Mouse (Mus musculus) gastrocnemius, postnatal 36 days (tissue): ENCODE results near the gene Tmtc4. TPM values are rescaled to one million over a fixed set of nuclear protein-coding genes. Genes with fewer than 3 reads are reported as not detected.

Experiments
- DNase-seq, 2 experiments: peaks; one replicate each; pipeline ENCODE4 v3.0.0; 2022
- intact Hi-C: fragments of 180-260 bp; cut with DNase I; formaldehyde crosslinking; loops from one replicate; pipeline ENCODE4 v1.15.1; 2025
- total RNA-seq, 2 experiments: library from RNA; stranded (reverse); gene quantifications; 2 replicates each; pipeline ENCODE4 v1.2.3; 2021

Gene Tmtc4
- total RNA-seq, 2 experiments from 2014 or later: 3.0 to 4.0 TPM

DNA sequence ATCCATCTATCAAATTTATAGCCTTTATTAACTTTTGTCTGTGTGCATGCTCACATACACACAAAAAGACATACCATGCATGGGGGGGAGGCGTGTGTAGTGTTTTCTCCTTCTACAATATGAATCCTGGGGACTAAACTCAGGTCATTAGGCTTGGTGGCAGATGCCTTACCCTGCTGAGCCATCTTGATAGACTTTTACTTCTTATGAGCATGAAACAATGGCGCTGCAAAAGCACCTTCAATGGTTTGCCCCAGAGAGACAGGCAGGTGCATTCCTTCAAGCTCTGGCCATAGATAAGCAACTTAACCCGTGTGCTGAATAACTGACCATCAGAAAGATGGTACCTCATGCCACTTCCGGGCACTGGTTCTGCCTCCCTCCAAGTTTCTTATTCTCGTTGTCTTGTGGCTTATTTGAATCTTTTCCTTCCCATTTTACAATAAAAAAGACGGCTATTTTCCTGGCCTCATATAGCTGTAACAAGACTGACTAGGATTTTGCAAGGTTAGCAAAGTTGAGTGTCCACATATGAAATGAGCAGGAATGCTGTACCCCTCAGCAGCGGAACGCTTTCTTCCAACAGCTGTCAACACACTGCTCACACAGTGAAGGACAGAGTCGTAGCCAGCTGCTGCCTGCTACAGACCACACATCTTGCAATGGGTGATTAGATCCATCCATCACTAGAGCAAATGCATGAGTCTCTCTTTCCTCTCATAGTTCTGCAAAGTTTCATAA is 6.6 kb downstream of the Tmtc4 start:
- no peak for DNase-seq
- intact Hi-C loops: no loop called here

DNA sequence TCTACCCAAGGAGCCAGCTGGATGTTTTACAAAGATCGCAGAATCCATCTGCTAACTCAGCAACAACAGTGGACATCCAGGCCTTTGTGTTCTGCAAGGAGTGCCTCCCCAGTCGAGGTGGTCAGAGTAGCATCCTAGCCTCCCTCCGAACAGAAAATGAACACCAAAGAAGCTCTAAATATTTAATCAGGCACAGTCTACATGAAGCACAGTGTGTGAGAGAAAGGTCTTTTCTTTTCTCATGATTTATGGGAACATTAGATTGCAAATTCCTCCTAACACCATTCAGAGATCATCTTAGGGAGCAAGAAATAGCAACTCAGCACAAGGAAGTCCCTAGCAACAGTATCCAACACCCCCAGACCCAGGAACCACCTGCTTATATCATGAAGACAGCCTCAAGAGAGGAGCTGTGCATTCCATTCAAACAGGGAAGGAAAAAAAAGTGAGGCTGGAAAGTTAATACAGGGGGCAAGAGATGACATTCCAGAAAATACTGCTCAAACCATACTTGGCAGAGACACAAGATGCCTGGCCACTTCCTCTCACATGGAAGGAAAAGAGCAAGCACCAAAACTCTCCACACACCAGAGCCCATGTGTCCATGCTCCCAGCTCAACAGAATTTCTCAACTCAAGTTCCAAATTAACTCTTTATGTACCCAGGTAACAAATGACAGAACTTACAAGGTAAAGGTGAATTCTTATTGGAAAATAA is 8.8 kb downstream of the Tmtc4 start:
- intact Hi-C loops: no loop called here
- DNase-seq: no peak

DNA sequence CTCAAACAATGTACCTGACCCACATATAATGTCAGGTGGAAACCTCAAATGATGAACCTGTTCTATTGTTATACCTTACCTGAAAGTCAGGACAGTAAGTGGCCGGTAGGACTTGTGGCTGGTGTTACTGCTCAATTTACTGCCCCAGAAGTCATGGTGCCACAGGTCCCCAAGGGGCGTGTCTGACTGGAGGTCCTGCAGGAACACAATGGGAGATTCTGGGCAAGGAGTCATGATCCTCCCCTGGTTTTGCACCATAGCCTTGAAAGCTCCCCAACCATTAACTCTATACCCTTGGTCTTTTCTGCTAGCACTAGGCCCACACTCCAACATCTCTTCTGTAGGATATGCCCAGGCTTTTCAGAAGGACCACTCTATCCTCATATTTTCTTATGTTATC is 10.7 kb downstream of the Tmtc4 start:
- intact Hi-C loops: no loop called here
- DNase-seq: no peak

DNA sequence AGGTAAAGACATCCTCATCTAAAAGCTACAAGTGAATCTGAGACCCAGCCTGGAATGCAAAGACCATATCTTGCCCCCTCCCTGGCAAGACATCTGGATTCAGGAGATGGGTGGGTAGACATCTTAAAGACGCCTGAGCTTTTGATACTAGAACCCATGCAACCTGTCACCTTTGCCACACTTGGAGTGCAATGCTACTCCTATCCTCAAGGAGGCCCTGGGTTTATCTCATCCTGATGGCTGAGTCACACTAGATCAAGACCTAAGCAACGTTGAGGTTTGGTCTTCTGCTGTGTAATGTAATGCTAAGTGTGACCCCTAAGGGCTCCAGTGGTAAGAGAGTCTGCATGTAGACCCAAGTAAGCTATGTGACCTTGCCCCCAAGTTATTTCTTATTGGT is 15.8 kb downstream of the Tmtc4 start:
- intact Hi-C loops: no loop called here
- DNase-seq: no peak

DNA sequence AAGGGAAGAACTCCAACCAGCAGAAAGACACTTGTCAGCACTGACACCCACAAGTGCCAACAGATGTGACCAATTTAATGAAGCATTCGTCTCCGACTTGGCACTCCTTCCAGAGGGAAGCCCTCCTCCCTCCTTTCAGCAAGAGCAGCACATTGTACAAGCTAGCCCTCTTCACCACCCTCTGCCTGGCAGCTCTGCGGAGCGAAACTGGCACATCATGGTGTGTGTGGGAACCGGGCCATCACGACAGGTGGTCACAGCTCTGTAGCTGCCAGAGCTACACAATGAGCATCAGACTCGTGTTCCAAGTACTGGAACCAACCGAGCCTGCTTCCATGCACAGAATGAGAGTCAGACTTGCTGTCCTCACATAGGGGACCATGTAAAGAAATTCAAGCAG is 25.9 kb downstream of the Tmtc4 start:
- DNase-seq: peak; percentile 11 to 19
- intact Hi-C loops: loop anchor here (10.0 kb wide), 1 partner anchor 357 kb away; no protein-coding TSS in a partner anchor

DNA sequence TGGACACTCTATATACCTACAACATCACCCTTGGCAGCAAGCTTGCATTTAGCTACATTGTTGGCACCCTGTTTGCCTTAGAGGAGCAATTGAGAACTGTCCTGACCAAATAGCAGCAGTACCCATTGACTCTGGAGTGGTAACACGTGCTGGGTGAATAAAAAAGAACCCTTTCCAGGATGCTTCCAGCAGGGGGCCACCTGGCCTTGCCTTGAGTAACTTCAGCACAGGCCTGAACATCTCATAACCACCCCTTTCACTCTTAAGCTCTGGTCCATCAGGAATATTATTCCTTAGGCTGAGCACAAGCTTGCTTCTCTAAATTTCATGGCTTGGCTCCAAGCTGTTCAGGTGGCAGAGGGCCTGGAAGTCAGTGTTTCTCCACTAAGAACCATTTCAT is 30.5 kb downstream of the Tmtc4 start:
- intact Hi-C loops: loop anchor here (5.0 to 10.0 kb wide), 2 partner anchors 289 to 361 kb away; no protein-coding TSS in a partner anchor
- DNase-seq: peak in 1 of 2 experiments; percentile 13

DNA sequence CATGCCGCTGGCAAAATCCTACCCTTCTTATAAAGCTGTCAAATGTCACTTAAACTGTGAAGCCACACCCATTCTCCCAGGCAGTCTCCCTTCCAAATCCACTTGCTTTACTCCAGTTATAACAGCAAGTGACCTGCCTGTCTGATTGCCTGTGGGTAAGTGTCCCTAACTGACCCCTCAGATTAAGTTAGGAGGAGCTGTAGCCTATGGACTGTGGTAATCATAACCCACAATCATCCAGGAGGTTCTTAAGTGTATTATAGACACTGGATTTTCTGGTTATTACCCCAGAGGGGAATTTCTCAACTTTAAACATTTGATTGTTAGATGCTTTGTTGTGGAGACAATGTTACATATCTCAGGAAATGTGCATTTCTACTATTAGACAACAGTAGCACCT is 31.3 kb downstream of the Tmtc4 start:
- intact Hi-C loops: loop anchor here (5.0 to 10.0 kb wide), 2 partner anchors 290 to 362 kb away; no protein-coding TSS in a partner anchor

DNA sequence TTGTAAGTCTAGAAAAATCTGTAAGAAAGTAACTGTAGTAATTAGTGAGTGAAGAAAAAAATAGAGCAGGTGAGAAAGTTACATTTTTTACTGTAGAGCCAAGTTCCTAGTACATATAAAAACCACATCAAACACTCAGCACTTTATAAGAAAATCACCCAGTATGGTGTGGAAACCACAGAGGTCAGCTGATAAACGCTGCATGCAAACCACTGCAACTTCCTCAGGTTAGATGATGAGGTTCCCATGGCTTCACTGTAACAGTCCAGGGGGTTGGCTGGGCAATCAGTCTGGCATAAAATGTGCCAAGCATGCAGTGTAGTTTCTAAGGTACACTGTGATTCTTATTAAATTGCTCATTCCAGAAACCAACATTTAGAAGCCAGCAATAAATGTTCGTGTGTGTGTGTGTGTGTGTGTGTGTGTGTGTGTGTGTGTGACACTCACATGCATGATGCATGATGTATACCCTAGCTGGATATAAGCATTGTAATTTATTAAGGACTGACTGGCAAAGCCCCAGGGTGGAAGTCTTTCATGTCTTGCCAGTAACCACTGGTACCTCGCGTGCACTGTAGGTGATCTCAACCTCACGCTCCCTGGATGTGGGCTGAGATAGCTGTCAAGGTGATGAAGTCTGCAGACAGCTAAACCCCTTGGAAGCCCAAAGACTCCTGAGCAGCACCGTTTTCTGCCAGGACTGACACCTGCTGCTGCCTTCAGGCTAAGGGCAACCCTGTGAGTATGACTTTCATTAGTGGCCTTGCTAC is 32.0 kb downstream of the Tmtc4 start:
- intact Hi-C loops: loop anchor here (5.0 to 10.0 kb wide), 2 partner anchors 290 to 363 kb away; no protein-coding TSS in a partner anchor

More for the DNA sequence above, 31.3 kb downstream of the Tmtc4 start:
- no peak for DNase-seq

DNA sequence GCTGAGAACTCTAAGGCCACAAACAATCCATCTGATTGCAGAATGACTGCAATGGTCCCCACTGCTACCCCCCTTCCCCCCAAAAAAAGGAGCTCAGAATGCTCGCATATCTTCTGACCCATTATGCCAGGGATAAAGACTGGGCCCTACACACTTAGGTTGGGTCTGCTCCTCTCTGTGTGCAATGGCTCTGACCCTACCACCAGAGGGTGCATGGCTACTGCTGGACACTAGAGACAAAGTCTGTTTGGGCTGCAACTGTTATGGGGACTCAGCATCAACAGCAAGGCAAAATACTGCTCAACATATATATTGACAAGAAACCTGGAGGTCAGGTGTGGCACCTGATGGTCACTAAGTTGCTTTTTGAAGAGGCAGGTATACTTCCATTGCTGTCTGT is 32.9 kb downstream of the Tmtc4 start:
- intact Hi-C loops: loop anchor here (5.0 to 10.0 kb wide), 2 partner anchors 291 to 364 kb away; no protein-coding TSS in a partner anchor
- no peak for DNase-seq

More for the DNA sequence above, 32.0 kb downstream of the Tmtc4 start:
- DNase-seq: no peak

DNA sequence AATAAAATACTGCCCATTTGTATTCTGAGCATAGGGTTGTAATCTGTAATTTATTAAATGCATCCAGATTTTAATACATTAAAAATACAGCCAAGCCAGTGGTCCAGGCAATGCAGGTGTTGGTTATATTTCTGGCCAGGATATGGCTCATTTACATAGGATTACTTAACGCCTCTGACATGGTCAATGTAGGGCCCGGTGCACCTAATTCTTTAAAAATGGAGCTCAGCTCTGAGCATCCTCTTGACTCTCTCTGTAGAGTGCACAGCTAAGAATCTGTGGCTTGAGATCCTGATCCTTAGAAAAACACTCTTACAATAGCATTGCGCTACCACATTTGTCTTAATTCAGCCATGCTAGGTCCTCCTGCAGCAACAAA is 40.4 kb downstream of the Tmtc4 start:
- DNase-seq: no peak
- intact Hi-C loops: no loop called here

DNA sequence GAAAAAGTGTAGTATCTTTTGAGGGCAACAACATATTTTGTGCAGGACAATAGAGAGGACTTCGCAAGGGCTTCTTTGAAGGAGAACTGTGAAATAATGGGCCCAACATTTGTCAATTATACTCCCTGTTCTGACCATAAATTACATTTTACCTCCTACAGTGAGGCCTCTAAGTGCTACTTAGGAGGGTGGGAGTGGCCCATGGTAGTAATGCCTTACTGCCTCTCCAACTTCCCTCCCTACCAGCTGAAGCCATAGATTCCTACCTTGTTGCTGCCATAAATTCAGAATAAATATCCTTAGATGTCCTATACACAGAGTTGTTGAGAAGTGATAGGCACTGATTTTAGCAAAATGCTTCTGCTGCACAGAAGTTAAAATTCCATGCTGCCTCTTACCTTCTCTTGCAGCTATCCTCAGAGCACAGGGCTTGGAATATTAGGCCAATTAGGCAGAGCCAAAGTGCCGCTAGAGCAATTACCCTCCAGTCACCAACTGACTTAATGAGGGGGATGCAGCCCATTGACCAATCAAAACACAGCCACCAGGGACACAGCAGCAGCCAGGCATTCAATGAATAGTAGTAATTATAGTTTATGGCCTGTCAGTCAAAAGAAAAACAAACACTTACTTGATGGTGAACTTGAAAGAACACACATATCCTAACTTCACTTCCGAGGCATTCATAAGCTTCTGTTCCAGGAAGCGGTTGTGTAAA is 40.9 kb downstream of the Tmtc4 start:
- no peak for DNase-seq
- intact Hi-C loops: no loop called here

DNA sequence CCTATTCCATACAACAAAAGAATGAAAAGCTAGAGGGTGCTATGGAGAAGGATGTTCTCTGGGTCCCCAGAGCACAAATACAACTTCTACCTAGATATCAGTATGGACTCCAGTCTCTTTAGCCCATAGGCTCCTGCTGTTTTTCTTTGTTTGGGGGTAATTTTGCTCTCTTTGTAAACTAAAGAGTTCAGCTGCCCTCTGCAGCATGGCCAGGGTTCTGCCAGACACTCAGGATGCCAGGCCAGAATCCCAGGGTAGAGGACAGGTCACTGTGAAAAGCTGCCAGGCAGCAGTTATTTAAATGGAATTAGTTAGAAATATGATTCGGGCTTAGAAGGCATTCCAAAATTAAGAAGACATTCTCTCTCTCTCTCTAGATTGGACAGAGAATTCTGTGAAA is 47.4 kb downstream of the Tmtc4 start:
- intact Hi-C loops: no loop called here
- DNase-seq: no peak

DNA sequence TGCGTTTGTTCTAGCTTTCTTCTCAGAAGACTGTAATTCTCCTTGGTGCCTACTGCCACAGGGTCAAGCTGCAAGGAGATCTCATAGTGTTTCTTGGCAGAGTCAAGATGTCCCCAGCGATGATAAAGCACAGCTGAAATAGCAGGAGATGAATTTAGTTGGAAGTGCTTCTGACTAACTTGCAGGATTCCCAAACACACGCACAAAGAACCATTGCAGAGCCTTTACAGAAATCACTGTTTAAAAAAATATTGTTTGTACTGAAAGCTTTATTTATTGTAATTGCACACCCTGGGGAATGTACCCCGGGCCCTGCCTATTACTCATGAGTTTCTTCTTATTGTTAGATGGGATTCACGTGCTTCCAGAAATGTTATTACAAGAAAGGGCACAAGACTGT is 63.8 kb downstream of the Tmtc4 start:
- intact Hi-C loops: no loop called here
- DNase-seq: no peak

DNA sequence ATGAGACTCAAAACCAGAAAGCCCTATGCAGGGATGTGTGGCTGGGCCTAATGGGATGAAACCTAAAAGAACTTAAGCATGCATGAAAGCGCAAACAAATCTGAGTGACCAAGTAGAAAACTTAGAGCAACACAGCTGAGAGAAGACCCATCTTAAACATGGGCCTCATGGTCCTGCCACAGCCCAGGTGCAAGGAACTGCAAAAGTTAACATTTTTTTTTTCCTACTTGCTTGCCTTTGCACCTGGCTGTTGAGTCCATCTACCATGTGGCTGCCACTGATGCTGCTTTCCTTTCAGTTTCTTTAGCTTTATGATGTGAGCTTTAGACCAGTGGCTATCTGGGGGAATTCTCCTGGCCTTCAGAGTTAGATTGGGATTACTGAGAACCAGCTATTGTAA is 66.2 kb downstream of the Tmtc4 start:
- intact Hi-C loops: no loop called here
- no peak for DNase-seq

DNA sequence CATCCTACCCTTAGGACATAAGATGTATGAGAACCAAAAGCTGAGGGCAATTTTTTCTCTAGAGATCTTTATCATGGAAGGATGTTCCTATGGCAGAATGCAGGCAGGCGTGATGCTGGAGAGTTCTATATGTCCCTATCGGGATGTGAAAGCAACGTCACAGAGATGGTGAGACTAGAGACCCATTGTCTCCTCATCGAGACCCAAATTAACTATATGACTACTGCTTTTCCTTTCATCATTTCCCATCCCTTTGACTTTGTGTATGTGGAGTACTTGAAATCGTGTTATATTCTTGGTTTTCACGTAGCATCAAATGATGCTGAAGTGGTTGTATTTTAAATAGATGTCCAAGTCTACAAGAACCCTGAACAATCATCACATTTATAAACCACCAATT is 70.2 kb downstream of the Tmtc4 start, which contains the start of gene Ggact:
Ggact (minus strand) TSS at position 101 of the 400 bp plus-strand sequence.
- intact Hi-C loops: no loop called here
- DNase-seq: no peak

DNA sequence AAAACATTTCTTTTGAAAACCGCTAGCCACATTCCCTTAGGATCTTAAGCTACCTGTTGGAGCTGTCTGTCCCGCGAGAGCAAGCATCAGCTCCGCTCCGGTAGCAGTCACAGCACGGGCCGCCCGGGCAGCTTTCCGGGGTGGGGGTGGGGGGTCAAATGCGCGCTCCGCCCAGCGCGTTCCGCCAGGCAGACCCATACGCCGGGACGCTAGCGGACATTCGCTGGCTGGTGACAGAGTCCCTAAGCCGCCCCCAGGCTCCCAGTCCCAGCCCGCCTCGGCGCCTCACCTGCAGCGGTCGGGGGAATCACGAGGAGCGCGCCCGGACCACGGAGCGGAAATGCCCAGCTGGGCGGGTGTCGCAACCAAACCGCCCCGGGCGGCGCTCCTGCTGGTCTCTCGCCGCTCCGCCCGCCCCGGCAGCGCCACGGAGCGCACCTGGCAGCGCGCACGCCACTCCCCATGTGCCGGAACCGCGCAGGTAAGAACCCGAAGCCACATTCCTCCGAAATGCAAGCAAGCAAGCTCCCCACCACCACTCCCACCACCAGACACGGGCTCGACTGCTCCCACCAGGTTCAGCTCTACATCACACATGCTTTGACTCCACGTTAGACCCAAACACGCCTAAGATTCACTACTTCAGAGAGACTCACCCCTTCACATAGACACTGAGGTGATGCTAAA is 70.9 kb downstream of the Tmtc4 start:
- intact Hi-C loops: no loop called here
- DNase-seq: peak; percentile 29 to 45

DNA sequence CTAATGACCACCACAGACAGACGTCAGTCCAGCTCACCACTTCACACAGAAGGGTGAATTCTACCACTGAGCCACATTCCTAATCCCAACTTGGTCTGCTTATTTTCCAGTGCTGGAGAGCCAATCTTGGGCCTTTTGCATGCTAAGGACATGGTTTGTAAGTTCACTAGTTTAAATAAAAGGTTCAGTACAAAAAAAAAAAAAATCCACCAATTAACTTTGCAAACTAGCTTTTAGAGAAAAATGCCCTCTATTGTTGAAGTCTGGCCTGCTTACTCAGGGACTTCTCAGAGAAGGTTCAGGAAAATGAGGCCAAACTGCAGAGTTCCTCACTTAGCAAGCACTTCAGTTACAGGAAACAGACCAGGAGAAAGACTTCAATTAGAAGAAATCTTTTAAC is 71.7 kb downstream of the Tmtc4 start:
- DNase-seq: no peak
- intact Hi-C loops: no loop called here

DNA sequence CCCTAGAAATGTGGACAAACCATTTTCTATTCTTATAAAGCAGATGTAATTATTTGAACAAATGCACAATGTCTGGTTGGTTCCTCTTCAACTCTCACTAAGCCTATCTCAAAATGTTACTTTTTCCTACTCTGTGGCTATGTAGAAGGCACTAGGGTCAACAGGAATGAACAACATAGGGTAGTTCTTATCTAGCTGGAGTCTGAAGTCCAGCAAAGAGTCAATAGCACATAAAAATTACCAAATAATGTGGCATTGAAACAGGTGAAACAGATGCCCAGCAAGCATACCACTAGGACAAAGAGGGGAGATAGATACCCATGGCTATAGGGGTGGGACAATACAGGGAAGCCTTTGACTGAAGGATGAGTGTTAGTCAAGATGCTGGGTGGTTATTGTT is 72.6 kb downstream of the Tmtc4 start:
- intact Hi-C loops: no loop called here
- DNase-seq: no peak

DNA sequence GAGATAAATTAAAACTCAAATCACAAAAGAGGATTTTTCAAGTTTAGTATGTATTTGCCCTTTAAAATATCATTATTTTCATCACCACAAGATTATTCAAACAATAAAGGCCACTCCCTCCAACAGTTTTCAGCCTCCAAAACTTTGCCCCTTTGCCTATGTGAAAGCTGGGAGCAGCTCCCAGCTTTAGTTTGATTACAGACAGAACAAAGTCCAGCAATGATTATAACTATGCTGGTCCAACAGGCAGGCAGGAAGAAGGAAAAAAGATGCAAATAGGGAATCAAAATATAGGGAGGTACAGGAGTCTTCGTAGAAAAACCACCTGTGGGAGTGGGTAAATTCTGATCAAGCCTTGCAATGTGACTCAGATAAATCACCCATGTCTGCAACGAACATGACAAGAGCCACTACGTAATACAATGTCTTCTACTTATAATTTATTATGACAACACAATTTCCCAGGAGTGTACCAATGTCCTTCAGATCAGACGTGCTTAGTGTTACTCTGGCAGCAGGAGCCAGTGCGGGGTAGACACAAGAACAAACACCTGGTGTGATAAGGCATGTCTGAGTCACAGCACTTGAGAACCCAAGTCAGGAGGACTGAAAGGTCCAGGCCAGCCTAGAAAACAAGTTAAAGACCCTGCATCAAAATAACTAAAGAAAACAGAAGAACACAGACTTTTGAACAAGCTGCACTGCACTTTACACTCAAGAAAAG is 74.3 kb downstream of the Tmtc4 start:
- intact Hi-C loops: no loop called here
- no peak for DNase-seq
